Mouse (Mus musculus): ENCODE measurements at regions not wholly inside any gene's neighbourhood (a gene's known extent, or its start where the extent isn't known, plus 50 kb on each side); places are given as distances from the start of the nearest gene placed in this dataset.

DNA sequence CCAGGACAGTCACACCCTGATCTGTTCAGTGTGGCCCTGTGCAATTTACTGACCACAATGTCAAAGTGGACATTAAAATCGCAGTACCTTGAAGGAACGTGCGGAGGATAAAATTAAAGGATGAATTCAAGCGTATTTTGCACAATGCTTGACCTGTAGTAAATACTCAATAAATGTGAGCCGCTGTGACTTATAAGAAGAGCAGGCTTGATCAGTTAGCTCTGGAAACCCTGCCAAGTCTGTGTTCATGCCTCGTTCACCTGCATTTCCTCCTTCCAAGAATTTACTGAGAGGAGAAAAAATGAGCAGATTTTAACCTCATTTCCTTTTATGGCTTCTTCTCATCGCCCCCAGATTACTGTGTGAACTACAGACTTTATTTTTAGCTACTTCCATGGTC, 52.2 kb upstream of the Glce start:
- no peak for ATAC-seq
- H3K27ac ChIP-seq (ENCODE audit: low read depth, low read length) = no peak overlapping the region
- H3K9me3 ChIP-seq (ENCODE audit: control insufficient read depth, low read length) = no peaks in the 10 kb centered on the region
- no peaks in the 10 kb centered on the region for H3K4me1 ChIP-seq (ENCODE audit: control insufficient read depth, insufficient read depth, low read depth, low read length)
- no peak overlapping the region for H3K4me3 ChIP-seq (ENCODE audit: low read length)
- WGBS = 90% methylated on average over 7 of the region's 7 CpGs
- H3K4me2 ChIP-seq (ENCODE audit: low read length) = no peak overlapping the region
- no peak overlapping the region for H3K9ac ChIP-seq (ENCODE audit: low read depth, low read length)
- no peaks in the 10 kb centered on the region for H3K27me3 ChIP-seq (replicated peaks; ENCODE audit: control insufficient read depth, insufficient read depth, low read length)
- H3K36me3 ChIP-seq (ENCODE audit: control insufficient read depth, insufficient read depth, low read length) = no peaks in the 10 kb centered on the region
